Mouse (Mus musculus): ENCODE data around the gene Tm7sf2.

DNA sequence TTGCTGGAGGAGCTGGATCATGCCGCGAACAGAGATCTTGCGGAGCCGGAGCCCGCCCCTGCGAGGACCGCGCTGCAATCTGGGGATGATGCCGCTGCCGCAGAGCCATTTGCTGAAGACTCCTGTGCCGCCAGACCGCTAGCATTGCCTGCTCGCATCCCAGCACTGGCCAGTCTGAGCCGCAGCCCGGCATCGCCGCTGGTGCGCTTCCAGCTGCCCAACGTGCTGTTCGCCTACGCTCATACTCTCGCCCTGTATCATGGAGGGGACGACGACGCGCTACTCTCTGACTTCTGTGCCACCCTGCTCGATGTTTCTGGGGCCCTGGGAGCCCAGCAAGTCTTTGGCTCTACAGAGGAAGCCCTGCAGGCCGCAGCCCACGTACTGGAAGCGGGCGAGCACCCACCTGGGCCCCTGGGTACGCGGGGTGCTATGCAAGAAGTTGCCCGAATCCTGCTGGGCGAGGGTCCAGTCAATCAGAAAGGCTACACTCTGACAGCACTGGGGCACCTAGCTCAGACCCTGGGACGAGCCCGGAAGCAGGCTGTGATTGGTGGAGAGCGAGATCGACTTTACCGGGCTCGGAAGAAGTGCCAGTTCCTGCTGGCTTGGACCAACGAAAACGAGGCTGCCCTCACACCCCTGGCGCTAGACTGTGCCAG, 6.4 kb downstream of the Tm7sf2 start:
- TF ChIP-seq CTCF (IDR thresholded peaks at IDR 0.05; ENCODE audit: extremely low read depth, insufficient read depth, insufficient read length, insufficient replicate concordance) (no peak), POLR2A (IDR thresholded peaks at IDR 0.05; ENCODE audit: low read depth, low read length) (no peak)
